Mouse (Mus musculus) cortical plate, adult 2 months (tissue): ENCODE measurements around the gene Filip1l.

Experiments used
- CTCF ChIP-seq: fragments of 200-500 bp; IDR thresholded peaks from 2 replicates; pipeline ENCODE4 v1.5.1; 2011; ENCODE audit warnings: mild to moderate bottlenecking, control low read depth, low read length; ENCODE audit not compliant: insufficient read depth; ENCODE audit errors: extremely low read depth
- POLR2A ChIP-seq: fragments of 200-500 bp; IDR thresholded peaks from 2 replicates; pipeline ENCODE4 v1.6.1; 2011; ENCODE audit warnings: mild to moderate bottlenecking, low read length, control low read depth; ENCODE audit not compliant: insufficient read depth; ENCODE audit errors: extremely low read depth

DNA sequence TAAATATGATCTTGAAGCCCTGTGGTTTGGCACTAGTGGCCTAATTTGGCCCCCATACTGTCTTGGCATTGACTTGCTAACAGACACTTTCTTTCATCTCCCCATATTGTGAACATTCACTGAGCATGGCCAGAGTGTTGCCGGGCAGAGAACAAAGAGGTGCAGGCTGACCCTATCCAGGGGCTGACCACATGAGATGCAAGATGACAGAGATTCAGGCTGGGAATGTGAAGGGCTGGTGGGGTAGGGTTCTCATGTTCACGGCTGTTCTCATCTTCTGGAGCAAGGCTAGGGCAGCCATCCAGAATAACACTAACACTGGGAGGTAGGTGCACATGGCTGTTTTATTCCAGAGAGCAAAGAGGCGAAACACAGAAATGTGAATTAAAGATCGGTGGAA is 161.5 kb downstream of the Filip1l start:
- TF ChIP-seq CTCF (no peak), POLR2A (no peak)
